Mouse (Mus musculus): ENCODE data around the gene Mrpl20. TPM values are rescaled to one million over a fixed set of nuclear protein-coding genes. Genes with fewer than 3 reads are reported as not detected.

Gene Mrpl20
- polyA plus RNA-seq, 1 experiment from 2014 or later: 258 TPM

- 83% methylated on average over 7 of the region's 7 CpGs for WGBS
- H3K4me3 ChIP-seq: no peak overlapping the region
- DNase-seq (ENCODE audit: extremely low spot score, low spot score): no peak
- H3K4me1 ChIP-seq: no peaks in the 10 kb centered on the region
- H3K9me3 ChIP-seq: no peaks in the 10 kb centered on the region
- no peak overlapping the region for H3K27ac ChIP-seq
- H3K27me3 ChIP-seq (ENCODE audit: poor library complexity, severe bottlenecking): no peaks in the 10 kb centered on the region
- peaks cover 100% of the 10 kb centered on the region for H3K36me3 ChIP-seq (replicated peaks)
Observed at GRCm38 (mm10) chr4:155821025-155821424, 18.3 kb downstream of the Mrpl20 start.

GRCm38 (mm10) chr4:155823443-155823842, 20.8 kb downstream of the Mrpl20 start:
- no peaks in the 10 kb centered on the region for H3K4me1 ChIP-seq
- no peak overlapping the region for H3K4me3 ChIP-seq
- WGBS: 96% methylated on average over 16 of the region's 16 CpGs
- H3K27ac ChIP-seq: no peak overlapping the region
- peaks cover 100% of the 10 kb centered on the region for H3K36me3 ChIP-seq (replicated peaks)
- H3K27me3 ChIP-seq (ENCODE audit: poor library complexity, severe bottlenecking): no peaks in the 10 kb centered on the region
- H3K9me3 ChIP-seq: no peaks in the 10 kb centered on the region
- DNase-seq (ENCODE audit: extremely low spot score, low spot score): no peak

- 94% methylated on average over 4 of the region's 4 CpGs for WGBS
- no peak for DNase-seq (ENCODE audit: extremely low spot score, low spot score)
- peaks cover 29% of the 10 kb centered on the region for H3K4me1 ChIP-seq
- no peak overlapping the region; the same call in 1 of the 2 replicates for H3K4me3 ChIP-seq
- peaks cover 67% of the 10 kb centered on the region for H3K36me3 ChIP-seq (replicated peaks)
- no peak overlapping the region for H3K27ac ChIP-seq
- H3K9me3 ChIP-seq: no peaks in the 10 kb centered on the region
- no peaks in the 10 kb centered on the region for H3K27me3 ChIP-seq (ENCODE audit: poor library complexity, severe bottlenecking)
Observed at GRCm38 (mm10) chr4:155829866-155830265, 27.2 kb downstream of the Mrpl20 start.

GRCm38 (mm10) chr4:155830596-155830995, 27.9 kb downstream of the Mrpl20 start:
- peaks cover 29% of the 10 kb centered on the region for H3K4me1 ChIP-seq
- H3K4me3 ChIP-seq: peak overlapping the region; percentile 81
- H3K9me3 ChIP-seq: no peaks in the 10 kb centered on the region
- no peaks in the 10 kb centered on the region for H3K27me3 ChIP-seq (ENCODE audit: poor library complexity, severe bottlenecking)
- no peak overlapping the region for H3K27ac ChIP-seq
- 56% methylated on average over 8 of the region's 8 CpGs for WGBS
- peaks cover 59% of the 10 kb centered on the region for H3K36me3 ChIP-seq (replicated peaks)
- DNase-seq (ENCODE audit: extremely low spot score, low spot score): no peak

- H3K36me3 ChIP-seq (replicated peaks): peaks cover 52% of the 10 kb centered on the region
Observed at GRCm38 (mm10) chr4:155831205-155831766, 28.6 kb downstream of the Mrpl20 start, which contains the start of gene Aurkaip1. Gene Aurkaip1 (plus strand): TSS chr4:155831272.

GRCm38 (mm10) chr4:155831831-155832230, 29.2 kb downstream of the Mrpl20 start:
- Histone ChIP-seq H3K27me3 (ENCODE audit: poor library complexity, severe bottlenecking) (no peaks in the 10 kb centered on the region), H3K36me3 (replicated peaks) (peaks cover 47% of the 10 kb centered on the region), H3K9me3 (no peaks in the 10 kb centered on the region; the same call in 1 of the 2 replicates), H3K27ac (peak overlapping the region; percentile 89), H3K4me3 (peak overlapping the region; percentile 81), H3K4me1 (peaks cover 29% of the 10 kb centered on the region)
- DNase-seq (ENCODE audit: extremely low spot score, low spot score): no peak
- WGBS: 2% methylated on average over 25 of the region's 25 CpGs

More at GRCm38 (mm10) chr4:155831205-155831766, 28.6 kb downstream of the Mrpl20 start, which contains the start of gene Aurkaip1:
- H3K27me3 ChIP-seq (ENCODE audit: poor library complexity, severe bottlenecking): no peaks in the 10 kb centered on the region
- peaks cover 29% of the 10 kb centered on the region for H3K4me1 ChIP-seq
- no peaks in the 10 kb centered on the region for H3K9me3 ChIP-seq
- peak within 1 kb of the TSS; percentile 81 for H3K4me3 ChIP-seq
- H3K27ac ChIP-seq: peak within 1 kb of the TSS; percentile 89
- WGBS: under 1% methylated on average over 49 of the region's 49 CpGs
- peak; percentile 98 for DNase-seq (ENCODE audit: extremely low spot score, low spot score)

- no peaks in the 10 kb centered on the region for H3K27me3 ChIP-seq (ENCODE audit: poor library complexity, severe bottlenecking)
- WGBS: 58% methylated on average over 10 of the region's 10 CpGs
- H3K4me1 ChIP-seq: peaks cover 29% of the 10 kb centered on the region
- no peak for DNase-seq (ENCODE audit: extremely low spot score, low spot score)
- H3K4me3 ChIP-seq: peak overlapping the region; percentile 81
- H3K27ac ChIP-seq: peak overlapping the region; percentile 89
- H3K9me3 ChIP-seq: no peaks in the 10 kb centered on the region; the same call in 1 of the 2 replicates
- H3K36me3 ChIP-seq (replicated peaks): peaks cover 42% of the 10 kb centered on the region
Observed at GRCm38 (mm10) chr4:155832321-155832720, 29.6 kb downstream of the Mrpl20 start.

- H3K4me3 ChIP-seq: peak overlapping the region; percentile 25; the same call in 1 of the 2 replicates
- WGBS: 91% methylated on average over 4 of the region's 4 CpGs
- H3K27ac ChIP-seq: no peak overlapping the region
Observed at GRCm38 (mm10) chr4:155833234-155833633, 30.6 kb downstream of the Mrpl20 start.

GRCm38 (mm10) chr4:155833836-155834235, 31.2 kb downstream of the Mrpl20 start:
- Histone ChIP-seq H3K27ac (no peak overlapping the region), H3K4me3 (peak overlapping the region; percentile 25), H3K36me3 (replicated peaks) (peaks cover 28% of the 10 kb centered on the region), H3K9me3 (no peaks in the 10 kb centered on the region; the same call in 1 of the 2 replicates), H3K27me3 (ENCODE audit: poor library complexity, severe bottlenecking) (no peaks in the 10 kb centered on the region), H3K4me1 (peaks cover 40% of the 10 kb centered on the region)
- peak; percentile 65 for DNase-seq (ENCODE audit: extremely low spot score, low spot score)
- 49% methylated on average over 2 of the region's 2 CpGs for WGBS

More at GRCm38 (mm10) chr4:155833234-155833633, 30.6 kb downstream of the Mrpl20 start:
- Histone ChIP-seq H3K9me3 (no peaks in the 10 kb centered on the region; the same call in 1 of the 2 replicates), H3K36me3 (replicated peaks) (peaks cover 33% of the 10 kb centered on the region), H3K4me1 (peaks cover 36% of the 10 kb centered on the region), H3K27me3 (ENCODE audit: poor library complexity, severe bottlenecking) (no peaks in the 10 kb centered on the region)
- no peak for DNase-seq (ENCODE audit: extremely low spot score, low spot score)

GRCm38 (mm10) chr4:155837404-155838010, 34.8 kb downstream of the Mrpl20 start:
- H3K4me3 ChIP-seq: no peak overlapping the region
- 86% methylated on average over 11 of the region's 11 CpGs for WGBS
- no peak overlapping the region for H3K27ac ChIP-seq
- DNase-seq (ENCODE audit: extremely low spot score, low spot score): no peak
- H3K4me1 ChIP-seq: peaks cover 59% of the 10 kb centered on the region
- peaks cover 26% of the 10 kb centered on the region for H3K27me3 ChIP-seq (ENCODE audit: poor library complexity, severe bottlenecking)
- H3K9me3 ChIP-seq: no peaks in the 10 kb centered on the region; the same call in 1 of the 2 replicates
- H3K36me3 ChIP-seq (replicated peaks): peaks cover 27% of the 10 kb centered on the region

GRCm38 (mm10) chr4:155838187-155839153, 35.8 kb downstream of the Mrpl20 start:
- H3K9me3 ChIP-seq: no peaks in the 10 kb centered on the region; the same call in 1 of the 2 replicates
- H3K4me1 ChIP-seq: peaks cover 50% of the 10 kb centered on the region
- no peak for DNase-seq (ENCODE audit: extremely low spot score, low spot score)
- peaks cover 30% of the 10 kb centered on the region for H3K27me3 ChIP-seq (ENCODE audit: poor library complexity, severe bottlenecking)
- H3K36me3 ChIP-seq (replicated peaks): peaks cover 27% of the 10 kb centered on the region
- no peak overlapping the region; the same call in 1 of the 2 replicates for H3K4me3 ChIP-seq
- WGBS: 61% methylated on average over 8 of the region's 8 CpGs
- peak overlapping the region; percentile 85; the same call in 1 of the 2 replicates for H3K27ac ChIP-seq

- Histone ChIP-seq H3K4me3 (peak within 1 kb of the TSS; percentile 56), H3K4me1 (peaks cover 42% of the 10 kb centered on the region), H3K9me3 (no peaks in the 10 kb centered on the region; the same call in 1 of the 2 replicates), H3K27me3 (ENCODE audit: poor library complexity, severe bottlenecking) (peaks cover 30% of the 10 kb centered on the region), H3K27ac (peak within 1 kb of the TSS; percentile 85), H3K36me3 (replicated peaks) (peaks cover 24% of the 10 kb centered on the region)
- DNase-seq (ENCODE audit: extremely low spot score, low spot score): peak; percentile 83
- under 1% methylated on average over 16 of the region's 16 CpGs for WGBS
Observed at GRCm38 (mm10) chr4:155839483-155839910, 36.8 kb downstream of the Mrpl20 start, which contains the start of gene Mxra8. Gene Mxra8 (plus strand): TSS chr4:155839680.
